Mouse (Mus musculus) G1E (cell line): ENCODE measurements at regions not wholly inside any gene's neighbourhood (a gene's known extent, or its start where the extent isn't known, plus 50 kb on each side); places are given as distances from the start of the nearest gene placed in this dataset.
"Not testable (repeated sequence)": the region's sequence is repeated elsewhere in the genome, so short reads cannot be mapped to it uniquely, and the experiment has no call there.

Experiments
- ATAC-seq: 2 replicates; pipeline ENCODE4 v1.8.0; 2016; ENCODE audit warnings: mild to moderate bottlenecking; ENCODE audit not compliant: insufficient number of reproducible peaks, poor library complexity, low FRiP score, severe bottlenecking; ENCODE audit errors: extremely low read depth
- DNase-seq: peaks from one replicate; pipeline ENCODE4 v3.0.0; 2012; ENCODE audit warnings: low spot score
- H3K27me3 ChIP-seq: 2 replicates; pipeline ENCODE4 v1.6.1; 2012; ENCODE audit warnings: mild to moderate bottlenecking, low read length, inconsistent platforms; ENCODE audit not compliant: insufficient read depth
- H3K36me3 ChIP-seq: replicated peaks from 2 replicates; pipeline ENCODE3; 2012; ENCODE audit warnings: mild to moderate bottlenecking, inconsistent platforms
- H3K4me1 ChIP-seq: 2 replicates; pipeline ENCODE4 v1.6.1; 2012; ENCODE audit warnings: low read depth, low read length, inconsistent platforms, mixed read lengths; ENCODE audit not compliant: insufficient read depth
- H3K4me3 ChIP-seq: 2 replicates; pipeline ENCODE4 v1.5.1; 2012; ENCODE audit warnings: low read depth, mild to moderate bottlenecking, inconsistent platforms, low read length, moderate library complexity, mixed read lengths
- H3K9me3 ChIP-seq: replicated peaks from 2 replicates; pipeline ENCODE4 v1.6.1; 2012; ENCODE audit warnings: inconsistent platforms
- CTCF ChIP-seq: IDR thresholded peaks from 2 replicates; pipeline ENCODE4 v1.5.1; 2012; ENCODE audit warnings: low read depth, low read length, inconsistent platforms, mixed read lengths
- GATA1 ChIP-seq: IDR thresholded peaks from 2 replicates; pipeline ENCODE4 v1.6.1; 2012; ENCODE audit warnings: borderline replicate concordance, low read length, inconsistent platforms, mixed read lengths
- GATA2 ChIP-seq: IDR thresholded peaks from 2 replicates; pipeline ENCODE4 v1.6.1; 2012; ENCODE audit warnings: low read depth, low read length, inconsistent platforms, borderline replicate concordance
- POLR2AphosphoS5 ChIP-seq: IDR thresholded peaks from 2 replicates; pipeline ENCODE4 v1.6.1; 2012; ENCODE audit warnings: low read depth, low read length, inconsistent platforms; ENCODE audit not compliant: insufficient replicate concordance
- TAL1 ChIP-seq: conservative IDR thresholded peaks from 2 replicates; pipeline ENCODE4 v1.6.1; 2012; ENCODE audit warnings: low read depth, low read length, inconsistent platforms, mixed read lengths

DNA sequence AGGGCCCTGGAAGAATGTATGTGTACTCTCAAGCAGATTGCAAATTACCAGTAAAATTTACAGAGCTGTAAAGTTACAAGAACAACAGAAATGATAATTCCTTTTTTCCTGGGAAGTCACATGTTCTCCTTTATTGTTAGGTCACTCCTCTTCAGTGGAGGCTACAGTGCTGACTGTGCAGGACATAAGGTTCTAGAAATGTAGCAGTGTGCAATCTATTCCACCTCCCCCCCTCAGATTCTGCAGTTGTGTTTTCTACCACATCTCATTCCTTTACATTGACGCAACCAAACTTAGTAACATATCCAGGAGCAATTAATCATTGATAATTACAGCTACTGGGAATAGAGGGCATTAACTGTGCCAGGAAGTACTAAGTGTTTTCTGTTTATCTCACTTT is 385.3 kb upstream of the Tnc start:
- peaks cover 10% of the 10 kb centered on the region for H3K9me3 ChIP-seq
- H3K27me3 ChIP-seq: no peaks in the 10 kb centered on the region
- no peak for TF ChIP-seq GATA1
- no peak for TF ChIP-seq POLR2AphosphoS5
- no peak for TF ChIP-seq GATA2
- TF ChIP-seq CTCF: no peak
- no peak for TF ChIP-seq TAL1
- H3K36me3 ChIP-seq: no peaks in the 10 kb centered on the region
- no peak for DNase-seq
- no peak overlapping the region for H3K4me3 ChIP-seq
- ATAC-seq: no peak
- no peaks in the 10 kb centered on the region for H3K4me1 ChIP-seq

DNA sequence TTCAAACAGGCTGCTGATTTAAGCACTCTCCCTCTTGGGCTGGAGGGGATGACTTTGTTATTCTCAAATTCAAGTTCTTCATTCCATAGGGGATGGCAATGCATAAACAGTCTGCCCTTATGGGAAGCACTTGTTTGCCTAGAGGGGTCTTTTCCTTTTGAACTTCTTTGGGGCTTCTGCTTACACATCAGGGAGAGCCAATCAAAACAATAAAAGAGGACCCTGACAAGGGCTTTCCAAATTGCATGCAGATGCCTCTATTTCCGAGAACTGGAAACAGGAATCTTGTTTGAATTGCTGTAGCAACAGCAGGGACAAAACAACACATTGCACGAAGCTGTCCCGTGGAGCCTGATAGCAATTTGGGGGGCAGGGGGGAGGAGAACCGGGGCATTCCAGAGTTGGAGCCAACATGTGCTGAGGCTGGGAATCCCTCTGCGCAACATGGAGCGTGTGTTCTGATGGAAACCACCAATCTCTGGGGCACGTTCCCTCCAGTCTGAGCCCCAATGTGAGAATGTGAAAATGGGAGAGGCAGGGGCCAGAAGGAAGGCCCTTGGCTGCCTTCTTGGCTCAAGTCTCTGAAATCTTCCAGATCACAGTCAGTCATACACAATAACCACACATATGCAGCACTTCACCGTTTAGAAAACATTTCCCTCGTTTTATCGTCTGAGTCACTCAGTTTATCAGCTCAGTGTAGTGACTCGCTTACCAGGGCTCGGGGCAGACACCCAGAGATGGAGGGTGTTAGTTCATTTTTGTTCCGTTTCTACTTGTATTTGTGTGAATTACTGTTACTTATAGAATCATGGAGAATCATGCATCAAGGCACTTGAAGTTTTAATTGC is 391.2 kb upstream of the Tnc start:
- Histone ChIP-seq H3K9me3 (peaks cover 13% of the 10 kb centered on the region), H3K27me3 (no peaks in the 10 kb centered on the region), H3K36me3 (no peaks in the 10 kb centered on the region), H3K4me3 (no peak overlapping the region), H3K4me1 (no peaks in the 10 kb centered on the region)
- TF ChIP-seq POLR2AphosphoS5 (no peak), CTCF (no peak), GATA1 (no peak), TAL1 (no peak)
- ATAC-seq (no peak), DNase-seq (no peak)

DNA sequence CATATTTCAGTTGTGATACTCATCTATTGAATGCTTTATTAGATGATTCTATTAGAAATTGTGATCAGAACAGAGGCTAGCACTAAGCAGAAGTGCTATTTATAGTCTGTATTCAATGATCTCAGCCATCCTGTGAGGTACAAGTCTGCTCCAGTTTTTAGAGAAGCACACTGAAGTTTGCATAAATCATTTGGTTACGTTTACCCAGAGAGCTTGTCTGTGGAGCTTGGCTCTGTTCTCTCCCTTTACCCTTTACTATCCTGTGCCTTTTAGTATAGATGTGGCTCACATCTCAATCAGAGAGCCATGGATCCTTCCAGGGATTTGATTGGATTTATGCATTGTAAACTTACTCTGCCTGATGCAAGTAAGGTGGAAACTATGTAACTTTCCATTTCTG is 404.6 kb upstream of the Tnc start:
- Histone ChIP-seq H3K4me3 (no peak overlapping the region), H3K36me3 (no peaks in the 10 kb centered on the region), H3K9me3 (no peaks in the 10 kb centered on the region), H3K4me1 (no peaks in the 10 kb centered on the region), H3K27me3 (no peaks in the 10 kb centered on the region)
- TF ChIP-seq TAL1 (no peak), GATA1 (no peak), CTCF (no peak), GATA2 (no peak), POLR2AphosphoS5 (no peak)
- DNase-seq (no peak), ATAC-seq (no peak)

DNA sequence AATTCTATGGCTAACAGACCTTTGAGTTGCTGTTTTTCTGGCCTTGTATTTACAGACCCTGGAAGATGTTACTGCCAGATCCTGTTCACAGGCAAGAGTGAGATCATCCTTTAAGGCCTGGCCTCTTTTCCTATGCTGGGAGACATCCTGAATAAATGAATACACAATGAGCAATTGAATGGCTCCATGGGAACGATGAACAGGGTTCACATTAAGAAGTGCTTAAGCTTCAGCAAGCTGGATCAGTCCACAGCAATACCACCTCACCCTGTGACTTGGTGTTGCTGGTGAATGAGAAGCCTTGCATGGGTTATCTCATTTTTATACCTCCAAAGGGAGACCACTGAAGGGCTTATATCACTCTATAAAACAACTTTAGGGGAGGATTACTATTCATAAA is 405.1 kb upstream of the Tnc start:
- Histone ChIP-seq H3K36me3 (no peaks in the 10 kb centered on the region), H3K27me3 (no peaks in the 10 kb centered on the region), H3K4me1 (no peaks in the 10 kb centered on the region), H3K4me3 (no peak overlapping the region), H3K9me3 (no peaks in the 10 kb centered on the region)
- TF ChIP-seq GATA1: no peak
- no peak for TF ChIP-seq GATA2
- TF ChIP-seq TAL1: no peak
- no peak for TF ChIP-seq POLR2AphosphoS5
- no peak for TF ChIP-seq CTCF
- DNase-seq (no peak), ATAC-seq (no peak)

DNA sequence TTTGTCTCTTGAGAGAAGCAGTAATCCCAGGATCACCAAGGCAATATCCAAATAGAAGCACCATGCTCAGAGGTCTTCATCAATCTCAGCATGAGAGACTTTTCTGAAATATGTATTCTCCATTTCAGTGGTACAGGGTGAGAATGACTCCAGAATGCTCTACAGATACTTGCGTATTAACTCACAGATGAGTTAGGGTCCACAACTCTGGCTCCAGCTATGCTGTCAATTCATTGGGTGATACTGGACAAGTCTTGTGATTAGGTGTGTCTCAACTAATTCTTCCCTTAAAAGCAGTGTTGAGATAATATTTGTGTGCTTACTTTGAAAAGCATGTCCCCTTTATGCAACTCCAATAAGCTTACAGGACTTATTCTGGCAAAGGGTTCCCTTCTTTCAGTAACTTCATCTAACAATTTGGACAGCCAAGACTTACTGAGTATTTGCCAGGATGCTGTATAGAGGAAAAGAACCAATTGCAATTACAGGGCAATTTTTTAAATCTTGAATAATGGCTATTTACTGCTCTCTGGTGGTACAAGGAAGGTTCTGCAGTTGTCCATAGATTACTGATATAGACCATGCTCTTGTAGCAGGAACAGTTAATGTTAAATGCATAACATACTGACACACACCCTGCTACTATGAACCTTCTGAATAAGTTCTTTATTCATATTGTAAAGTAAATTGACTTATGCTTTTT is 445.6 kb upstream of the Tnc start:
- ATAC-seq: no peak
- no peak for DNase-seq

DNA sequence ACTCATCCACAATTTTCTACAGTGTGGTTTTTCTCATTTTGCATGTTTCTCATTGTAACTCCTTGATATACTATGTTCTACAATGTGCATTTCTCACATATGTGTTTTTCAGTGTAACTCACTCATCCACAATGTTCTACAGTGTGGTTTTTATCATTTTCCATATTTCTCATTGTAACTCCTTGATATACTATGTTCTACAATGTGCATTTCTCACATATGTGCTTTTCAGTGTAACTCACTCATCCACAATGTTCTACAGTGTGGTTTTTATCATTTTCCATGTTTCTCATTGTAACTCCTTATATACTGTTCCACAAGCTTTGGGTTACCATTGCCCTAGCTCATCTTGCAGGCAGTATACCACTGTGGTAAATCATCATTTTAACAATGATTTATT is 450.9 kb upstream of the Tnc start:
- not testable (repeated sequence) for H3K4me3 ChIP-seq, DNase-seq, H3K27me3 ChIP-seq, H3K36me3 ChIP-seq, H3K9me3 ChIP-seq, H3K4me1 ChIP-seq
- ATAC-seq: peak; percentile 91

More for the DNA sequence above, 445.6 kb upstream of the Tnc start:
- no peak for TF ChIP-seq POLR2AphosphoS5
- Histone ChIP-seq H3K9me3 (no peaks in the 10 kb centered on the region), H3K36me3 (no peaks in the 10 kb centered on the region), H3K4me3 (no peak overlapping the region), H3K4me1 (no peaks in the 10 kb centered on the region), H3K27me3 (no peaks in the 10 kb centered on the region)
